ENCODE assay signal across 19 mouse cellular contexts in genomic region chr7:126794271-126794605, GRCm38 (mm10). TPM values are rescaled to one million over a fixed set of nuclear protein-coding genes. Genes with fewer than 3 reads are reported as not detected.
DNase-seq lines count a peak whose midpoint lies in the region; ATAC-seq and TF ChIP-seq lines count a peak whose summit lies in the region.
"Had no signal": no experiment of that assay in that cellular context is flagged by ENCODE, and none has a peak within 500 bp of the region (broad histone marks: within the 10 kb centered on the region; RNA-seq: fewer than 3 reads in every experiment).

No protein-coding gene starts in this region.

- H3K4me2 ChIP-seq in heart, embryonic 13.5 days = no peak overlapping the region
- H3K4me2 ChIP-seq: forebrain, embryonic 15.5 days; limb, embryonic 12.5 days; lung, embryonic 15.5 days had no signal

- no peak for DNase-seq in heart, adult 8-10 months (ENCODE audit: low spot score)
- no peak for DNase-seq in testis, postnatal 10 days (ENCODE audit: low spot score)
- DNase-seq in embryonic facial prominence, embryonic 10.5 days (ENCODE audit: low spot score) = no peak
- peak; percentile 73 for DNase-seq in naive thymus-derived CD4-positive, alpha-beta T cell, adult 2 months (ENCODE audit: low read depth)
- DNase-seq in lung, postnatal 36 days = no peak
- DNase-seq in kidney, postnatal 4 days = no peak
- DNase-seq: adrenal gland, postnatal 10 days; embryo, embryonic 11 days; heart, adult 11 months; heart, postnatal 4 days had no signal

- 53% methylated on average over 4 of the region's 4 CpGs for WGBS in heart, embryonic 13.5 days
- 79% methylated on average over 4 of the region's 4 CpGs for WGBS in embryonic facial prominence, embryonic 10.5 days

- H3K27ac ChIP-seq in heart, embryonic 13.5 days (replicated peaks) = peak overlapping the region; percentile 97
- peak overlapping the region; percentile 33; the same call in 1 of the 2 replicates for H3K27ac ChIP-seq in testis, adult 2 months (ENCODE audit: control insufficient read depth, insufficient read depth, low read depth, low read length)
- H3K27ac ChIP-seq in embryonic facial prominence, embryonic 10.5 days (replicated peaks) = no peak overlapping the region
- H3K27ac ChIP-seq: forebrain, embryonic 15.5 days; layer of hippocampus, adult 2 months; left cerebral cortex, adult 2 months; limb, embryonic 12.5 days; lung, embryonic 15.5 days; stomach, postnatal 0 days had no signal

- ATAC-seq in heart, embryonic 13.5 days (ENCODE audit: extremely low read depth, insufficient number of reproducible peaks, low FRiP score, low TSS enrichment) = no peak
- ATAC-seq: forebrain, embryonic 15.5 days had no signal

- H3K4me1 ChIP-seq in heart, embryonic 13.5 days = peaks cover 74% of the 10 kb centered on the region
- peaks cover 6% of the 10 kb centered on the region for H3K4me1 ChIP-seq in testis, adult 2 months (ENCODE audit: control insufficient read depth, insufficient read depth, low read length)
- peaks cover 53% of the 10 kb centered on the region for H3K4me1 ChIP-seq in embryonic facial prominence, embryonic 10.5 days

- TF ChIP-seq POLR2A in testis, adult 2 months (IDR thresholded peaks at IDR 0.05; ENCODE audit: control insufficient read depth, low read depth, low read length) = no peak

- no peak overlapping the region for H3K9ac ChIP-seq in heart, embryonic 13.5 days
- H3K9ac ChIP-seq: forebrain, embryonic 15.5 days; limb, embryonic 12.5 days; lung, embryonic 15.5 days had no signal

- H3K36me3 ChIP-seq in heart, embryonic 13.5 days = peaks cover 53% of the 10 kb centered on the region
- no peaks in the 10 kb centered on the region for H3K36me3 ChIP-seq in testis, adult 2 months (ENCODE audit: control insufficient read depth, insufficient read depth, low read length)
- peaks cover 55% of the 10 kb centered on the region for H3K36me3 ChIP-seq in embryonic facial prominence, embryonic 10.5 days (replicated peaks)

- H3K27me3 ChIP-seq in heart, embryonic 13.5 days (replicated peaks) = no peaks in the 10 kb centered on the region
- no peaks in the 10 kb centered on the region for H3K27me3 ChIP-seq in testis, adult 2 months (ENCODE audit: control insufficient read depth, insufficient read depth, low read length)
- H3K27me3 ChIP-seq in embryonic facial prominence, embryonic 10.5 days (replicated peaks; ENCODE audit: low read depth, poor library complexity, severe bottlenecking) = no peaks in the 10 kb centered on the region
- H3K27me3 ChIP-seq: forebrain, embryonic 15.5 days; limb, embryonic 12.5 days; lung, embryonic 15.5 days had no signal

- no peak for TF ChIP-seq CTCF in testis, adult 2 months (IDR thresholded peaks at IDR 0.05; ENCODE audit: control insufficient read depth, insufficient read depth, insufficient replicate concordance, low read depth, low read length)

- H3K9me3 ChIP-seq in heart, embryonic 13.5 days = no peaks in the 10 kb centered on the region
- H3K9me3 ChIP-seq in embryonic facial prominence, embryonic 10.5 days = no peaks in the 10 kb centered on the region
- H3K9me3 ChIP-seq: forebrain, embryonic 15.5 days; limb, embryonic 12.5 days; lung, embryonic 15.5 days had no signal

- H3K4me3 ChIP-seq in heart, embryonic 13.5 days = no peak overlapping the region
- H3K4me3 ChIP-seq in testis, adult 2 months (ENCODE audit: control insufficient read depth, low read depth, low read length) = no peak overlapping the region
- 0 out of 2 replicates have a peak overlapping the region, but pooled peaks have one; percentile 11 for H3K4me3 ChIP-seq in embryonic facial prominence, embryonic 10.5 days
- H3K4me3 ChIP-seq: forebrain, embryonic 15.5 days; layer of hippocampus, adult 2 months; left cerebral cortex, adult 2 months; limb, embryonic 12.5 days; lung, embryonic 15.5 days had no signal

RNA-seq across cellular contexts. Expression of gene Ppp4c, which starts 1.9 kb away (rescaled TPM):
- 151 and 166 TPM in 2 replicates for polyA plus RNA-seq in heart, embryonic 13.5 days (2015; fragmentation: Nextera tagmentation; extraction: Ambion mirVana)
- 10 to 100 TPM; 32.7 to 36.8 (median 34.5) TPM for total RNA-seq in heart, adult 8-10 months (2022)
- 252 and 262 TPM in 2 replicates for polyA plus RNA-seq in testis, adult 2 months (2012; rRNA removed)
- 390 and 408 TPM in 2 replicates for polyA plus RNA-seq in embryonic facial prominence, embryonic 10.5 days (2016; fragmentation: Nextera tagmentation; extraction: Ambion mirVana)

RNA-seq across cellular contexts. Expression of gene Fam57b, which starts 3.2 kb away (rescaled TPM):
- 0.29 and 0.32 TPM in 2 replicates for polyA plus RNA-seq in heart, embryonic 13.5 days (2015; fragmentation: Nextera tagmentation; extraction: Ambion mirVana)
- 10 to 100 TPM in 1 of 4 experiments, 1 to 10 TPM in 3; 6.9 to 10.1 (median 8.0) TPM for total RNA-seq in heart, adult 8-10 months (2022)
- polyA plus RNA-seq in testis, adult 2 months (2012; rRNA removed) = 7.9 and 9.8 TPM in 2 replicates
- 0.80 and 1.2 TPM in 2 replicates for polyA plus RNA-seq in embryonic facial prominence, embryonic 10.5 days (2016; fragmentation: Nextera tagmentation; extraction: Ambion mirVana)
- total RNA-seq: neutrophil, adult 5-6 weeks had no signal

RNA-seq across cellular contexts. Expression of gene Tbx6, which starts 13.0 kb away (rescaled TPM):
- 0.32 and 0.33 TPM in 2 replicates for polyA plus RNA-seq in heart, embryonic 13.5 days (2015; fragmentation: Nextera tagmentation; extraction: Ambion mirVana)
- under 1 TPM; 0.40 to 0.49 (median 0.42) TPM for total RNA-seq in heart, adult 8-10 months (2022)
- polyA plus RNA-seq in testis, adult 2 months (2012; rRNA removed) = 1.1 and 1.2 TPM in 2 replicates
- 0.36 and 0.60 TPM in 2 replicates for polyA plus RNA-seq in embryonic facial prominence, embryonic 10.5 days (2016; fragmentation: Nextera tagmentation; extraction: Ambion mirVana)

RNA-seq across cellular contexts. Expression of gene Ypel3, which starts 17.5 kb away (rescaled TPM):
- 79.1 and 86.2 TPM in 2 replicates for polyA plus RNA-seq in heart, embryonic 13.5 days (2015; fragmentation: Nextera tagmentation; extraction: Ambion mirVana)
- 10 to 100 TPM; 46.6 to 99.6 (median 72.6) TPM for total RNA-seq in heart, adult 8-10 months (2022)
- polyA plus RNA-seq in testis, adult 2 months (2012; rRNA removed) = 74.3 and 92.1 TPM in 2 replicates
- 51.1 and 64.4 TPM in 2 replicates for polyA plus RNA-seq in embryonic facial prominence, embryonic 10.5 days (2016; fragmentation: Nextera tagmentation; extraction: Ambion mirVana)

RNA-seq across cellular contexts. Expression of gene Gdpd3, which starts 28.1 kb away (rescaled TPM):
- 1.2 and 1.4 TPM in 2 replicates for polyA plus RNA-seq in heart, embryonic 13.5 days (2015; fragmentation: Nextera tagmentation; extraction: Ambion mirVana)
- total RNA-seq in heart, adult 8-10 months (2022) = 1 to 10 TPM; 1.3 to 2.2 (median 1.8) TPM
- 3.5 and 3.9 TPM in 2 replicates for polyA plus RNA-seq in testis, adult 2 months (2012; rRNA removed)
- 0.96 and 1.8 TPM in 2 replicates for polyA plus RNA-seq in embryonic facial prominence, embryonic 10.5 days (2016; fragmentation: Nextera tagmentation; extraction: Ambion mirVana)
